Mouse (Mus musculus): ENCODE data around the gene Efna3. TPM values are rescaled to one million over a fixed set of nuclear protein-coding genes. Genes with fewer than 3 reads are reported as not detected.
A peak's percentile ranks its signal among the peaks of the same experiment; 100 is the strongest.

The Efna3 gene
- 10 to 100 TPM; 58.3 to 60.8 TPM for total RNA-seq (2021)
- long read RNA-seq, experiment 1, transcript Efna3-201 (5 exons, 2,363 nt): major isoform, 116 of 151 reads
- long read RNA-seq, experiment 1, transcript Efna3-203 (4 exons, 742 nt): minor isoform, 19 of 151 reads
- long read RNA-seq, experiment 1, partial matches to known transcripts: 5 of 151 reads
- long read RNA-seq, experiment 1, other reads (novel, unspliced or antisense): 11 of 151 reads
- long read RNA-seq, experiment 2, transcript Efna3-201 (5 exons, 2,363 nt): major isoform, 77 of 99 reads
- long read RNA-seq, experiment 2, partial matches to known transcripts: 2 of 99 reads
- long read RNA-seq, experiment 2, other reads (novel, unspliced or antisense): 16 of 99 reads

GRCm38 (mm10) chr3:89322514-89323165 lies at the start of gene Efna3:
TSS of gene Efna3 (minus strand) at chr3:89322965.
- DNase-seq (ENCODE audit: low spot score in 2 of 2): peak; percentile 80 to 89

- no peak for DNase-seq (ENCODE audit: low spot score in 2 of 2)
Measured at GRCm38 (mm10) chr3:89367338-89367737, 44.6 kb upstream of the Efna3 start.

DNA sequence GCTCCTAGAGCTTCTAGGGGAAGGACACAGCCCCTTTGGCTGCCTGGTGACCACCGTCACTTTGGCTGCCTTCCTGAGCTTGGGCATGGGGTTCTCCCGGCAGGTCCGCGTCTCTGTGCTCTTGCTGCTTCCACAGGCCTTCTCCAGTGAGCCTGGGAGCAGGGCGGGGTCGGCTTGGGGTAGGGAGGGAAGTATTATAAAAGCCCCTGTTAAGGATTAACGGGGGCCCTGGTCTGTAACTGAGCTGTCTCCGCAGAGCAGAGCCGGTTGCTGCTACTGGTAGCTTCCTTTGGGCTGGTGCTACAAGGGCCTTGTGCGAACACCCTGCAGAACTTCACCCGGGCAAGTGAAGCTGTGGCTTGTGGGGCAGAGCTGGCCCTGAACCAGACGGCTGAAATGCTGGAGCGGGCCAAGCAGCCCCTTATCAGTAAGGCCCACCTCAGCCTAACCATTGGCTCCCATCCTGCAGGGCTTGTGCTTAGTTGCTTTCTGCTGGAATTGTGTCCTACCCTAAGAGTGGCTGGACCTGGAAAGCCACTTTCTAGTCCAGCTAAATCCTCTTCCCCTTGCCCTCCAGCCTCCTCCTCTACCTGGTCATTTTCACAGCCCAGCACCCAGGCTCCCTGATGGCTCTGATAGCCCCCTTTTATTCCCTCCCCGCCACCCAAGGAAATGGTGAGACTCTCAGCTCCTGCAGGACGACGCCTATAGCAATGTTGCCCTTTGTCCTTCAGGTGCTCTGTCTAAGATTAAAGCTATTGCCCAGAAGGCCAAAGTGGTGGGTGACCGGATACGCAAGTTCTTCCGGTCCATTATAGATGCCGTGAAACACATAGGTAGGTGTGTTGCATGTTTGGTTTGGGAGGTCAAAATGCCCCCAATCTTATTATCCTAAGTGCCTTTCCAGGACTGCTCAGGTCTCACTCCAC lies 43.0 kb upstream of the Efna3 start:
- no peak for DNase-seq (ENCODE audit: low spot score in 2 of 2)

DNA sequence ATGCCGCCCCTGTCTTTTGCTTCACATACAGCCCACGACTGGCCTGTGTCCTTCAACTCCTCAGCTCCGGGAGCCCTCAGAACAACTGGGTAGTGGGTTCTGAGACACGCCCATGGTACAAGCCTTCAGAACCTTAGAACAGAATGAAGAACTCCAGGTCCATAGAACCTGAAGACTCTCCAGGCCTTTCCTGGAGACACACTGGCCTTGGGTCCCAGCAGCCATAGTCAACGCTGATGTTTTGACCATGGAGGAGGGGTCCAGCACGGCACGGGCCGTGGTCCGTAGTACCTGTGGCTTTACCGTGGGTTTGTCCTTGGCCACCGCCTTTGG lies 42.4 kb upstream of the Efna3 start, which contains the start of gene Dcst1:
Gene Dcst1, minus strand, starts transcription at position 101 of the 333 bp plus-strand sequence.
- no peak for DNase-seq (ENCODE audit: low spot score in 2 of 2)

DNA sequence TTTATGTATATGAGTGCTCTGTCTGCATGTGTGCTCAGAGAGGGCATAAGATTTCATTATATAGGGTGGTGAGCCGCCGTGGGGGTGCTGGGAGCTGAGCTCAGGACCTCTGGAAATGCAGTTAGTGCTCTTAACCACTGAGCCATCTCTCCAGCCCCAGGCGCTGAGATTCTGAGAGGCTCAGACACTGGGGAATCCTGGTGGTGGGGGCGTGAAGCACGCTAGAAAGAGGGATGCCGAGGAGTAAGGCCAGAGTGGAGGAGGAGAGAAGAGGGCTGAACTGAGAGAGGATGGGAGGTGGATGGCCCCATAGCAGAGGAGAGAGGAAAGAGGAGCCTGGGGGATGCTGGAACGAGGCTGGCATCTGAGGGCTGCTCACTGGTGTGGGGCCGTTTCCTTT lies 41.9 kb upstream of the Efna3 start:
- DNase-seq (ENCODE audit: low spot score in 2 of 2): no peak

- no peak for DNase-seq (ENCODE audit: low spot score in 2 of 2)
Measured at GRCm38 (mm10) chr3:89361675-89362074, 38.9 kb upstream of the Efna3 start, which contains the start of gene Dcst2. TSS of gene Dcst2 (plus strand) at chr3:89361975.

- no peak for DNase-seq (ENCODE audit: low spot score in 2 of 2)
Measured at GRCm38 (mm10) chr3:89360237-89360636, 37.5 kb upstream of the Efna3 start.

GRCm38 (mm10) chr3:89359630-89360029 lies 36.9 kb upstream of the Efna3 start:
- no peak for DNase-seq (ENCODE audit: low spot score in 2 of 2)

GRCm38 (mm10) chr3:89356029-89356428 lies 33.3 kb upstream of the Efna3 start:
- DNase-seq (ENCODE audit: low spot score in 2 of 2): no peak

- DNase-seq (ENCODE audit: low spot score in 2 of 2): no peak
Measured at GRCm38 (mm10) chr3:89355512-89355902, 32.7 kb upstream of the Efna3 start.

- DNase-seq (ENCODE audit: low spot score in 2 of 2): peak; percentile 86 to 93
Measured at GRCm38 (mm10) chr3:89354816-89355511, 32.2 kb upstream of the Efna3 start.

DNA sequence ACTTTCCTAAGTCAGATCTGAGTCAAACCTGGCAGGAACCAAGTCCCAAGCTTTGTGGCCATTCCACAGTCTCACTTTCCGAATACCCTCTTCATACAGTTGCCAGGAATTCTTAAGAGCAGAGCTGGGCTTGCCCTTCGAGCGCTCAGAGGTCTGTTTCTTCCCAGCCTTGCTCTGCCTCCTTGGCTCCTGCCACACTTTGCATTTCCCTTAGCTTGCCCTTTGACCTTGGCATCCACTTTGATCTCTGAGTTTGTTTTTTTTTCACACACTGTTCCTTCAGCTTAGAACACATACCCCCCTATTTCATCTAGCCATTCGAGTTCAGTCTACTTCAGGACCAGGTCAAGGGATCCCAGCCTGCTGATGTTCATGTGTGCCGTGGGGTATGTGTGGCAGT lies 28.5 kb upstream of the Efna3 start:
- DNase-seq (ENCODE audit: low spot score in 2 of 2): no peak

- DNase-seq (ENCODE audit: low spot score in 2 of 2): peak; percentile 88 to 92
Measured at GRCm38 (mm10) chr3:89349869-89350501, 27.2 kb upstream of the Efna3 start, which contains the start of gene Adam15. TSS of gene Adam15 (minus strand) at chr3:89349996.

- DNase-seq (ENCODE audit: low spot score in 2 of 2): peak; percentile 27 to 31
Measured at GRCm38 (mm10) chr3:89348911-89349868, 26.4 kb upstream of the Efna3 start.

DNA sequence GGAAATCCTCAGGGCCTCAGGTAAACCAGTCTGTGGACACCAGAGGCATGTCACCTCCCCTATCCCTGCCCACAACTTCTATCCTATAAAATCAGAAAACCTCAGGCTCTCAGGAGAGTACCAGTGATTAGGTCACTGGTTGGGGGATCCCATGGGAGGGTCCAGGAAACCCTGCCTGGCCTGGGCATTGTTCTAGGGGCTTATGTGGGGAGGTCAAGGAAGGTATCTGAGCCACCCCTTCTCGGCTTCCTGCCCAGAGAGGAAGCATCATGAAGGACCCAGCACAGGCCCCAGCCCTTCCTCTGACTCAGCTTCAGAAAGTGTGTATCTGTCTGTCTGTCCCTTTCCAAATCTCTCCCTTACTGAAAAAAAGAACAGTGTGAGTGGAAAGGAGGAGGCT lies 25.2 kb upstream of the Efna3 start:
- DNase-seq (ENCODE audit: low spot score in 2 of 2): no peak

DNA sequence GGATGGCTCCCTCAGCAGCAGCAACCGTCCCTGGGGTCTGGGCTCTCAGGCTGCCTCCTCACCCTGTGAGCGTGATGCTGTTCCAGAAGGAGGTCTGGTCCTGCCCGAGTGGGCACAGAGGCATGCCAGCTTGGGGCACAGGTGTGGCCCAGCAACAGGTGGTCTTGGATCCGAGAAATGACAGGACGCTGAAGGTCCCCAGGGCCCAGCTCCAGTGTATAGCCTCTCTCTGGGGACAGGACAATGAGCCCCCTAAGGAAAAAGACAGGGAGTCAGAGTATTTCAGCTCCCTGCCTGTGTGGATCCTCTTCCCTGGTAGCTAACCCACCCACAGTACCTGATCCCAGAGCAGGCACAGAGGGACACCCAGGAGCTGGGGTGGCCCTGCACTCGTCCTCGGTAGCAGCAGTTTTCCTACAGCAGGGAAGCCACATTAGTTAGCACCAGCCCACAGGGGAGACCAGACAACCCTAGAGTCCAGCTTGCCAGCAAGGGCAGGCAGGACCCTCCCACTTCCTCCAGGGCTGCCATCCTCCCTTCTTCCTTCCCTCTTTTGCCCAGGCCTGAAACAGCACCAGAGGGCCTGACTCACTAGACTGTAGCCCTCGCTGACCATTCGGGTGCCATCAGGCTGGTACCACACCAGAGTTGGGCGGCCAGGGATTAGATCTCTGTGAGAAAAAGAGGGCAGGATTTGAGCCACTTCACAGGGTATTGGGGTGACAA lies 24.2 kb upstream of the Efna3 start:
- DNase-seq (ENCODE audit: low spot score in 2 of 2): no peak

GRCm38 (mm10) chr3:89343279-89343678 lies 20.5 kb upstream of the Efna3 start:
- no peak for DNase-seq (ENCODE audit: low spot score in 2 of 2)

DNA sequence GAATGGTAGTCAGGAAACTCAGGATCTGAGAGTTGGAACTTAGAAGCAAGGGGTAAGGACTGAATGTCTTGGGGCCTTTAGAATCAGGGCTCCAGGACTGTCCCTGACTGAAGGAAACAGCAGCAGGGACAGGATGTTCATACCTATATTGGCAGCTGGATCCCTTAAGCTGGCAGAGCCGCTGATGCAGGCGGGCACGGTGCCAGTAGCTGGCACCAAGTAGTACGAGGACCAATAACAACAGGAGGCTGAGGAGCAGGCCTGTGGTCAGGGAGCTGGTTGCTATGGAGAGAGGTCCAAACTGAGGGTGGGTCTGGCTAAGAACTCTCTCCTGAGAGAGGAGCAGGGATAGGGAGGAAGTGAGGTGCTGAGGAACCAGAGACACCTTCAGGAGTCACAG lies 19.0 kb upstream of the Efna3 start:
- no peak for DNase-seq (ENCODE audit: low spot score in 2 of 2)

- peak; percentile 74 to 84 for DNase-seq (ENCODE audit: low spot score in 2 of 2)
Measured at GRCm38 (mm10) chr3:89340465-89340864, 17.7 kb upstream of the Efna3 start.

Data from left cerebral cortex, adult 18-20 months (tissue).